Mouse (Mus musculus): ENCODE measurements around the gene Cilp2.

GRCm38 (mm10) chr8:69837057-69837682 is 50.3 kb downstream of the Cilp2 start:
- TF ChIP-seq CTCF (IDR thresholded peaks at IDR 0.05; ENCODE audit: insufficient read depth, low read depth, low read length) (no peak), POLR2A (IDR thresholded peaks at IDR 0.05; ENCODE audit: insufficient read depth, low read depth, low read length) (no peak)

All from olfactory bulb, adult 2 months (tissue).